Mouse (Mus musculus) embryonic facial prominence, embryonic 12.5 days (tissue): ENCODE measurements around the gene Mesp1. TPM values are rescaled to one million over a fixed set of nuclear protein-coding genes. Genes with fewer than 3 reads are reported as not detected.

ENCODE experiments used
- ATAC-seq: fragments of 200-750 bp; cut with Nextera tagmentation; 2 replicates; pipeline ENCODE4 v1.8.0; 2017; ENCODE audit not compliant: insufficient number of reproducible peaks, insufficient read depth, low FRiP score, low TSS enrichment
- H3K27ac ChIP-seq: fragments of 300-500 bp; sonication (generic); 2 replicates; pipeline ENCODE4 v1.5.1; 2016; ENCODE audit warnings: mild to moderate bottlenecking
- H3K27me3 ChIP-seq: fragments of 300-500 bp; sonication (generic); 2 replicates; pipeline ENCODE4 v1.6.1; 2016; ENCODE audit warnings: mild to moderate bottlenecking, moderate library complexity
- H3K36me3 ChIP-seq: fragments of 300-500 bp; sonication (generic); 2 replicates; pipeline ENCODE4 v1.6.1; 2016; ENCODE audit warnings: mild to moderate bottlenecking
- H3K4me1 ChIP-seq: fragments of 300-500 bp; sonication (generic); 2 replicates; pipeline ENCODE4 v1.6.1; 2016
- H3K4me2 ChIP-seq: fragments of 300-500 bp; sonication (generic); replicated peaks from 2 replicates; pipeline ENCODE4 v1.6.1; 2016; ENCODE audit warnings: mild to moderate bottlenecking, moderate library complexity
- H3K4me3 ChIP-seq: fragments of 300-500 bp; sonication (generic); 2 replicates; pipeline ENCODE4 v1.5.1; 2016; ENCODE audit warnings: mild to moderate bottlenecking
- H3K9ac ChIP-seq: fragments of 300-500 bp; sonication (generic); 2 replicates; pipeline ENCODE4 v1.6.1; 2016; ENCODE audit warnings: mild to moderate bottlenecking, moderate library complexity
- H3K9me3 ChIP-seq: fragments of 300-500 bp; sonication (generic); 2 replicates; pipeline ENCODE4 v1.6.1; 2016; ENCODE audit warnings: mild to moderate bottlenecking, moderate library complexity
- WGBS: fragments of 180-500 bp; shearing (Covaris S2); methylation state at CpG from one replicate; pipeline ENCODE4 v1.1.7; 2016; 5-methylcytosine and 5-hydroxymethylcytosine counted together
- polyA plus RNA-seq: library from polyadenylated mRNA; unstranded; fragments of >200 nt; fragmentation: Nextera tagmentation; extraction: Ambion mirVana; gene quantifications from 2 replicates; pipeline ENCODE4 v1.2.1, GENCODE M21; 2016

Mesp1 gene
- polyA plus RNA-seq, 1 experiment from 2014 or later = not detected

- no peak overlapping the region for H3K4me3 ChIP-seq
- no peaks in the 10 kb centered on the region for H3K9me3 ChIP-seq
- H3K27me3 ChIP-seq = no peaks in the 10 kb centered on the region
- no peak overlapping the region for H3K4me2 ChIP-seq
- H3K36me3 ChIP-seq = no peaks in the 10 kb centered on the region
- no peak overlapping the region for H3K27ac ChIP-seq
- WGBS = 71% methylated on average over 6 of the region's 6 CpGs
- H3K9ac ChIP-seq = no peak overlapping the region
- H3K4me1 ChIP-seq = no peaks in the 10 kb centered on the region
- ATAC-seq = no peak
These were observed 35.4 kb downstream of the Mesp1 start for GRCm38 (mm10) chr7:79758176-79758575.

- Histone ChIP-seq H3K27ac (no peak overlapping the region), H3K4me1 (no peaks in the 10 kb centered on the region), H3K9me3 (no peaks in the 10 kb centered on the region), H3K9ac (no peak overlapping the region), H3K4me2 (no peak overlapping the region), H3K27me3 (no peaks in the 10 kb centered on the region), H3K4me3 (no peak overlapping the region), H3K36me3 (no peaks in the 10 kb centered on the region)
- no peak for ATAC-seq
- WGBS = 43% methylated on average over 2 of the region's 2 CpGs
These were observed 37.3 kb downstream of the Mesp1 start for GRCm38 (mm10) chr7:79756334-79756733.

DNA sequence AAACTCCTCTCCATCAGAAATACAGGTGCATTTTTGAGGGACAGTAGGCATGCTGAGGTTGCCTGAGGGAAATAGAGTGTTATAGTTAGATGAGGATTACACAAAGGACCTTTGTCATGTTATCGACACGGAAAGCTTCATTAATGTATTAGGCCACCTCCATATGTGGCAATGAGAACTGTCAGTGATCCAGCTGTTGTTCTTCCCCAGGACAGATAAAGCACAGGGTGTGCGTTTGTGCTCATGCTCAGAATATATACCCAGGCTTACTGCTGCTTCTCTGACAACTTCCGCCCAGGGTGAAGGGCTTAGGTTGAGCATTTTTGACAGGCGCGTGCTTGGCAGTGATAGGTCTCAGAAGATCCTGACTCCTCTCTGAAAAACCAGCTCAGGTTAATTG, 44.1 kb downstream of the Mesp1 start:
- Histone ChIP-seq H3K4me2 (no peak overlapping the region), H3K9me3 (no peaks in the 10 kb centered on the region), H3K4me3 (no peak overlapping the region), H3K27ac (no peak overlapping the region), H3K9ac (no peak overlapping the region), H3K4me1 (no peaks in the 10 kb centered on the region), H3K36me3 (no peaks in the 10 kb centered on the region), H3K27me3 (no peaks in the 10 kb centered on the region)
- 84% methylated on average over 6 of the region's 6 CpGs for WGBS
- ATAC-seq = no peak

DNA sequence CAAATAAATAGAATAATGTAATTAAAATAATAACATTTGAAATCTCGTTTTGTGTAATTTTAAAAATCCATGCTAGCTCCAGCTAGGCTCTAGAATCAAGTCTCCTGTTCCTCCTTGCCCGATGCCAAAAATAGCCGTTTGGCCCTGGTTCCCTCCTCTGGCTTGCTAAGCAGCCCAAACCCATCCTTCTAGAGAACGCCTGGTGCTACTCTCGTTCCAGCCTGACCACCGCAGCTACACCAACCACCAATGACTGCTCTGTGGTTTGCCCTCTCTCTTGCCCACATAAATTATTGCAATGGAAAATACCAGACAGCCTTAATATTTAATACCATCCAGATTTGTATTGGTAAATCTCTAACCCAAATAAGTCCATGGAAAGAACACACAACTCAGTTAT, 45.9 kb downstream of the Mesp1 start:
- H3K9ac ChIP-seq = no peak overlapping the region
- H3K27ac ChIP-seq = no peak overlapping the region
- H3K4me3 ChIP-seq = no peak overlapping the region
- H3K4me2 ChIP-seq = no peak overlapping the region
- no peak for ATAC-seq
- peaks cover 6% of the 10 kb centered on the region; the same call in 1 of the 2 replicates for H3K4me1 ChIP-seq
- 78% methylated on average over 6 of the region's 6 CpGs for WGBS
- no peaks in the 10 kb centered on the region for H3K9me3 ChIP-seq
- H3K36me3 ChIP-seq = no peaks in the 10 kb centered on the region
- no peaks in the 10 kb centered on the region for H3K27me3 ChIP-seq

DNA sequence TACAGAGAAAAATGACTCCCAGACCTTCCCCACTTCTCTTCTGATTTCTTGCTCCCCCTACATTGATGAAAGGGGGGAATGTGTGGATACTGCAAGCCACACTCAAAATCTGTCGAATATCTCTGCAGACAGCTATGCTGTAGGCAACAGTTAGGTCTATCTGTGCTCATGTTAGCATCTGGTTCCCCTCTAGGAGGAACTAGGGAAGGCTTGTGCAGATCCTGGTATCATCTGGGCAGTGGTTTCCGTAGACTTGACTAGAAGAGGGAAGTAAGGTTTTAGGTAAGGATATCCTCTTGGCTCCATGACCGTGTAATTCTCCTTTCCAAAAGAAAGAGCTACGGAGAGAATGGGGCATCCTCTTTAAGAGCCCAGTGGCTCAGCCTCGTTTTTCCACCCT, 49.0 kb downstream of the Mesp1 start:
- 79% methylated on average over 5 of the region's 5 CpGs for WGBS
- ATAC-seq = no peak

DNA sequence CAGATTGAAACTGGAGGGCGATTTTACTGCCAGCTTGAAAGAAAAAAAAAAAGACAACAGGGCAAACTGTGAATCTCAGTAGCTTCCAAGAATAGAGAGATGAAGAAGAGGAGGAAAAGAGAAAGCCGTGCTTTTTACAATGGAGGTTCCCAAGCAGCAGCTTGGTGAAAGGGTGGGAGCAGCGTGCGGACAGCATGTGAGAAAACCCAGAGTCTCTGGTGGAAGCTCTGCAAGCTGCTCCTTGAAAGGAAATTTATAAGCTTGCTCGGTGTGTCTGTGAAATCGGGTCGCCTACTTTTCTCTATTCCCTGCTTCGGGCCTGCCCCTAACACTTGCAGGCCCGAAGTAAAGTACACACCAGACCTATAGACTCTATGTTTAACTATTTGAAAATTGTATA, 49.5 kb downstream of the Mesp1 start:
- Histone ChIP-seq H3K4me1 (peaks cover 6% of the 10 kb centered on the region; the same call in 1 of the 2 replicates), H3K27me3 (no peaks in the 10 kb centered on the region), H3K4me3 (no peak overlapping the region), H3K27ac (no peak overlapping the region), H3K36me3 (no peaks in the 10 kb centered on the region), H3K4me2 (no peak overlapping the region), H3K9me3 (no peaks in the 10 kb centered on the region), H3K9ac (no peak overlapping the region)
- 88% methylated on average over 9 of the region's 9 CpGs for WGBS
- ATAC-seq = no peak

More for the DNA sequence above, 49.0 kb downstream of the Mesp1 start:
- Histone ChIP-seq H3K27me3 (no peaks in the 10 kb centered on the region), H3K27ac (no peak overlapping the region), H3K9ac (no peak overlapping the region), H3K4me3 (no peak overlapping the region), H3K4me1 (peaks cover 6% of the 10 kb centered on the region; the same call in 1 of the 2 replicates), H3K36me3 (no peaks in the 10 kb centered on the region), H3K9me3 (no peaks in the 10 kb centered on the region), H3K4me2 (no peak overlapping the region)

- H3K27me3 ChIP-seq = no peaks in the 10 kb centered on the region
- H3K27ac ChIP-seq = no peak within 1 kb of the TSS
- WGBS = 3% methylated on average over 46 of the region's 46 CpGs
- no peaks in the 10 kb centered on the region for H3K9me3 ChIP-seq
- H3K36me3 ChIP-seq = no peaks in the 10 kb centered on the region
- ATAC-seq = peak; percentile 52; the same call in 1 of the 2 replicates
- peak within 1 kb of the TSS; percentile 60 for H3K4me3 ChIP-seq
- H3K9ac ChIP-seq = peak within 1 kb of the TSS; percentile 38
- peak within 1 kb of the TSS; percentile 66 for H3K4me2 ChIP-seq
- H3K4me1 ChIP-seq = peaks cover 6% of the 10 kb centered on the region; the same call in 1 of the 2 replicates
These were observed 50.7 kb downstream of the Mesp1 start, which contains the start of the genes Pex11a and Wdr93 for GRCm38 (mm10) chr7:79742659-79743536. TSS of gene Pex11a (minus strand) at chr7:79743131. TSS of gene Wdr93 (plus strand) at chr7:79743163.

DNA sequence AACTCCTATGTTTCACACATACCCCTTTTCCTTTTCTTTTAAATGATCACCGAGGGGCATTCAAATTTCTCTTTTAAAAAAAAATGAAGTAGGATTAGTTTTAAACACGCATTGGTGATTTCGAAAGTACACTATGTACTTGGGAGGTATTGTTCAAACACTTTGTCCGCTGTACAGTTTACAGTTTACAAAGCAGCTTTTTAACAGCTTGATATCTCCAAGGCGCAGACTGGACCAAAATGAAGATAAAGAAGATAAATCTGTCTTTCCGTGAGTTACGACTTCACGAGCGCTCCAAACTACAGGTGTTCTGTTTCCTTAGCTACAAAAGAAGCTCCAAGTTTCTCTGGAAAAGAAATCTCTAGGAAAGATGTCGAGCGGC, 51.3 kb downstream of the Mesp1 start:
- Histone ChIP-seq H3K27me3 (no peaks in the 10 kb centered on the region), H3K36me3 (no peaks in the 10 kb centered on the region; the same call in 1 of the 2 replicates), H3K4me1 (peaks cover 6% of the 10 kb centered on the region; the same call in 1 of the 2 replicates), H3K27ac (no peak overlapping the region), H3K4me2 (peak overlapping the region; percentile 66), H3K9ac (peak overlapping the region; percentile 38), H3K4me3 (peak overlapping the region; percentile 60), H3K9me3 (no peaks in the 10 kb centered on the region)
- no peak for ATAC-seq
- 23% methylated on average over 11 of the region's 11 CpGs for WGBS

Other genes with a start within 250 kb of the Mesp1 start
- gene Rhcg, start 176.1 kb downstream of the Mesp1 start, polyA plus RNA-seq = 0.10 and 0.29 TPM in 2 replicates
- 14.7 and 14.9 TPM in 2 replicates for gene Ticrr, start 133.6 kb downstream of the Mesp1 start, polyA plus RNA-seq
- gene Kif7, start 78.1 kb downstream of the Mesp1 start, polyA plus RNA-seq = 11.5 and 11.7 TPM in 2 replicates
- gene Plin1, start 60.9 kb downstream of the Mesp1 start, polyA plus RNA-seq = 0.13 TPM in 1 of 2 replicates, not detected in the other
- 10.3 and 11.9 TPM in 2 replicates for gene Pex11a, start 50.7 kb downstream of the Mesp1 start, polyA plus RNA-seq
- gene Wdr93, start 50.6 kb downstream of the Mesp1 start, polyA plus RNA-seq = 0.56 TPM in 1 of 2 replicates, not detected in the other
- gene Mesp2, start 16.9 kb upstream of the Mesp1 start, polyA plus RNA-seq = 0.15 and 0.22 TPM in 2 replicates
- gene Anpep, start 67.3 kb upstream of the Mesp1 start, polyA plus RNA-seq = 5.2 and 7.6 TPM in 2 replicates
- 33.8 and 38.1 TPM in 2 replicates for gene Ap3s2, start 126.9 kb upstream of the Mesp1 start, polyA plus RNA-seq
- gene Arpin, start 141.6 kb upstream of the Mesp1 start, polyA plus RNA-seq = 18.7 and 20.5 TPM in 2 replicates
- gene Zfp710, start 231.0 kb upstream of the Mesp1 start, polyA plus RNA-seq = 21.6 and 22.2 TPM in 2 replicates